In the genomic region with DNA sequence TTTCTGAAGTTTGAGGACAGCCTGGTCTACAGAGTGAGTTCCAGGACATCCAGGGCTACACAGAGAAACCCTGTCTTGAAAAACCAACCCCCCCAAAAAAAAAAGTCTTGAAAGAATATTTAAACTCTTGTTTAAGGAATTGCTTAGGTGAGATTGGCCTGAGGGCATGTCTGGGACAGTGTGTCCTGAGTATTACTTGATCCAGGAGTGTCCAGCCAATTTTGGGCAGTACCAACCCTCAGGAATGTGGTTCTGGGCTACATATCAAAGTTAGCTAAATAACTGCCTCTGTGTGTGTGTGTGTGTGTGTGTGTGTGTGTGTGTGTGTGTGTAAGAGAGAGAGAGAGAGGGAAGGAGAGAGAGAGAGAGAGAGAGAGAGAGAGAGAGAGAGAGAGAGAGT, we compare ENCODE assay signal across 20 mouse cellular contexts. TPM values are rescaled to one million over a fixed set of nuclear protein-coding genes. Genes with fewer than 3 reads are reported as not detected.
A peak's percentile ranks its signal among the peaks of the same experiment; 100 is the strongest.
DNase-seq lines count a peak whose midpoint lies in the region; TF ChIP-seq lines count a peak whose summit lies in the region.
"Not testable (repeated sequence)": the region's sequence is repeated elsewhere in the genome, so short reads cannot be mapped to it uniquely, and the experiment has no call there.
"Had no signal": no experiment of that assay in that cellular context is flagged by ENCODE, and none has a peak within 500 bp of the region (broad histone marks: within the 10 kb centered on the region; RNA-seq: fewer than 3 reads in every experiment).

No protein-coding gene starts in this region.

- not testable (repeated sequence) for H3K27ac ChIP-seq in gastrocnemius, adult 2 months; liver, adult 2 months (replicated peaks; ENCODE audit: insufficient read depth, low read depth, low read length)

- TF ChIP-seq POLR2A in liver, adult 2 months (IDR thresholded peaks at IDR 0.05; ENCODE audit: extremely low read depth, insufficient read depth, low read length) = not testable (repeated sequence)

- H3K9ac ChIP-seq in liver, adult 2 months (ENCODE audit: low read depth, low read length) = not testable (repeated sequence)

- DNase-seq in 3134 (ENCODE audit: extremely low read depth, insufficient read length, low spot score) = peak; percentile 54
- DNase-seq in adipocyte (ENCODE audit: low spot score) = peak; percentile 41
- DNase-seq in gastrocnemius, adult 2 months = peak; percentile 29
- DNase-seq in kidney, adult 18-20 months = peak; percentile 16
- peak; percentile 11 for DNase-seq in kidney, postnatal 10 days
- peak; percentile 57 for DNase-seq in liver, adult 2 months (ENCODE audit: extremely low read depth, low read depth, low spot score)
- peak; percentile 36 for DNase-seq in lung, postnatal 10 days
- peak; percentile 10 for DNase-seq in skeletal muscle tissue, adult 2 months (ENCODE audit: low read depth, low spot score)

- not testable (repeated sequence) for H3K79me2 ChIP-seq in liver, adult 2 months (ENCODE audit: control insufficient read depth, insufficient read depth, low read length)

- H3K4me3 ChIP-seq in gastrocnemius, adult 2 months; liver, adult 2 months (ENCODE audit: insufficient read depth, low read depth, low read length): not testable (repeated sequence)

- not testable (repeated sequence) for H3K4me1 ChIP-seq in liver, adult 2 months (ENCODE audit: control insufficient read depth, insufficient read depth, low read length)

- not testable (repeated sequence) for TF ChIP-seq CTCF in gastrocnemius, adult 2 months (IDR thresholded peaks at IDR 0.05); liver, adult 2 months (IDR thresholded peaks at IDR 0.05; ENCODE audit: low read depth, low read length)

- H3K27me3 ChIP-seq in liver, adult 2 months (ENCODE audit: control insufficient read depth, insufficient read depth, low read length) = not testable (repeated sequence)

- intact Hi-C loops in gastrocnemius, adult 2 months (cut with DNase I) = not testable (repeated sequence)

- not testable (repeated sequence) for H3K36me3 ChIP-seq in liver, adult 2 months (ENCODE audit: control insufficient read depth, insufficient read depth, low read length)

RNA-seq across cellular contexts. Expression of a gene that starts 6.7 kb away (rescaled TPM):
- 10 to 100 TPM in 1 of 2 experiments, 1 to 10 TPM in 1; 2.1 to 20.8 TPM for total RNA-seq in gastrocnemius, adult 2 months (2021)
- total RNA-seq in liver, adult 2 months (2014; rRNA removed) = 0.27 and 1.0 TPM in 2 replicates
- 1.1 and 1.5 TPM in 2 replicates for polyA plus RNA-seq in liver, adult 2 months (2012; rRNA removed)
- total RNA-seq: adrenal gland, postnatal 10 days; CH12.LX; common myeloid progenitor, adult 5-6 weeks; granulocyte monocyte progenitor cell, adult 5-6 weeks; heart, postnatal 4 days had no signal
- polyA plus RNA-seq: brain, embryonic 14.5 days; embryonic facial prominence, embryonic 11.5 days; erythroblast, embryonic 14.5 days; forebrain, embryonic 12.5 days; heart, embryonic 13.5 days; hindbrain, embryonic 12.5 days; hindbrain, embryonic 16.5 days had no signal

RNA-seq across cellular contexts. Expression of a gene that starts 53.7 kb away (rescaled TPM):
- 10 to 100 TPM; 47.4 to 69.0 TPM for total RNA-seq in gastrocnemius, adult 2 months (2021)
- 7,708 and 11,486 TPM in 2 replicates for total RNA-seq in liver, adult 2 months (2014; rRNA removed)
- 7,278 and 7,946 TPM in 2 replicates for polyA plus RNA-seq in liver, adult 2 months (2012; rRNA removed)
- total RNA-seq: CH12.LX had no signal

Comparison
In these comparisons a context has a peak if more than half of its experiments do, and no peak if none do; other contexts are left out.
1. RNA of a gene that starts 53.7 kb away (total RNA-seq): 7,708 to 11,486 TPM in liver, adult 2 months; 47.4 to 69.0 TPM in gastrocnemius, adult 2 months; every median in the first group is over 100 times any median in the second.
2. Peak in every context shown above with its lines, with median percentiles within 50 percentile points of each other: DNase-seq.